Mouse (Mus musculus): ENCODE measurements around the gene Dnlz. TPM values are rescaled to one million over a fixed set of nuclear protein-coding genes. Genes with fewer than 3 reads are reported as not detected.

Gene Dnlz
- polyA plus RNA-seq, 1 experiment = 12.5 TPM

- 0 out of 2 replicates have a peak overlapping the region, but pooled peaks have one; percentile 77 for H3K4me3 ChIP-seq (ENCODE audit: insufficient read depth, low read length)
- TF ChIP-seq CTCF (IDR thresholded peaks at IDR 0.05; ENCODE audit: low read depth, low read length) = no peak
- no peak for TF ChIP-seq POLR2A (IDR thresholded peaks at IDR 0.05; ENCODE audit: borderline replicate concordance, low read depth, low read length)
Measured at GRCm38 (mm10) chr2:26358667-26359320, 6.9 kb upstream of the Dnlz start.

GRCm38 (mm10) chr2:26357484-26357883, 5.6 kb upstream of the Dnlz start:
- no peak for TF ChIP-seq CTCF (IDR thresholded peaks at IDR 0.05; ENCODE audit: low read depth, low read length)
- no peak for TF ChIP-seq POLR2A (IDR thresholded peaks at IDR 0.05; ENCODE audit: borderline replicate concordance, low read depth, low read length)
- H3K4me3 ChIP-seq (ENCODE audit: insufficient read depth, low read length) = no peak overlapping the region

More at GRCm38 (mm10) chr2:26358667-26359320, 6.9 kb upstream of the Dnlz start:
- Histone ChIP-seq H3K27ac (ENCODE audit: insufficient read depth, low read depth, low read length) (no peak overlapping the region), H3K4me1 (ENCODE audit: control insufficient read depth, insufficient read depth, low read length) (peaks cover 26% of the 10 kb centered on the region)

GRCm38 (mm10) chr2:26356678-26357077, 4.8 kb upstream of the Dnlz start:
- H3K4me1 ChIP-seq (ENCODE audit: control insufficient read depth, insufficient read depth, low read length) = peaks cover 31% of the 10 kb centered on the region
- H3K4me3 ChIP-seq (ENCODE audit: insufficient read depth, low read length) = no peak overlapping the region
- no peak overlapping the region for H3K27ac ChIP-seq (ENCODE audit: insufficient read depth, low read depth, low read length)
- TF ChIP-seq POLR2A (IDR thresholded peaks at IDR 0.05; ENCODE audit: borderline replicate concordance, low read depth, low read length) (no peak), CTCF (IDR thresholded peaks at IDR 0.05; ENCODE audit: low read depth, low read length) (no peak)

More at GRCm38 (mm10) chr2:26357484-26357883, 5.6 kb upstream of the Dnlz start:
- Histone ChIP-seq H3K27ac (ENCODE audit: insufficient read depth, low read depth, low read length) (no peak overlapping the region), H3K4me1 (ENCODE audit: control insufficient read depth, insufficient read depth, low read length) (peaks cover 31% of the 10 kb centered on the region)

DNA sequence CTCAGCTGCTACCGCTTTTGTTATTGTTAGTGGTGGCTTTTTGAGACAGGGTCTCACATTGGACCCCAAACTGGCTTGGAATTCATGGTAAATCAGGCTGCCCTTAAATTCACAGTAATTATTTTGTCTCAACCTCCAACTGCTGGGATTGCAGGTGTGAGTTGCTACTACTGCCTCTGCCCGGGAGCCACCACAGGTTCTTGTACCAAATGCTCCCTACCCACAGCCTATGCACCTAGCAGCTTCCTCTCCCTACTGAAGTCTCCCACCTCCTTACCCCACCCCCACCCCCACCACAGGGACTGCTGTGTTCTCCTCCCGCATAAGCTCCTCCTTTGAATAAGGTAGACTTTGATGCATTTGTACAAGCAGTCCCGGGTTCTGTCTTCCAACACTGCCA, 4.3 kb upstream of the Dnlz start:
- Histone ChIP-seq H3K27ac (ENCODE audit: insufficient read depth, low read depth, low read length) (no peak overlapping the region), H3K4me1 (ENCODE audit: control insufficient read depth, insufficient read depth, low read length) (peaks cover 27% of the 10 kb centered on the region), H3K4me3 (ENCODE audit: insufficient read depth, low read length) (no peak overlapping the region)
- TF ChIP-seq CTCF (IDR thresholded peaks at IDR 0.05; ENCODE audit: low read depth, low read length) (no peak), POLR2A (IDR thresholded peaks at IDR 0.05; ENCODE audit: borderline replicate concordance, low read depth, low read length) (no peak)

GRCm38 (mm10) chr2:26354401-26354800, 2.5 kb upstream of the Dnlz start:
- TF ChIP-seq POLR2A (IDR thresholded peaks at IDR 0.05; ENCODE audit: borderline replicate concordance, low read depth, low read length) (no peak), CTCF (IDR thresholded peaks at IDR 0.05; ENCODE audit: low read depth, low read length) (no peak)
- H3K27ac ChIP-seq (ENCODE audit: insufficient read depth, low read depth, low read length) = no peak overlapping the region
- no peak overlapping the region for H3K4me3 ChIP-seq (ENCODE audit: insufficient read depth, low read length)
- peaks cover 24% of the 10 kb centered on the region for H3K4me1 ChIP-seq (ENCODE audit: control insufficient read depth, insufficient read depth, low read length)

GRCm38 (mm10) chr2:26353066-26353980, 1.4 kb upstream of the Dnlz start:
- Histone ChIP-seq H3K4me1 (ENCODE audit: control insufficient read depth, insufficient read depth, low read length) (peaks cover 26% of the 10 kb centered on the region), H3K27ac (ENCODE audit: insufficient read depth, low read depth, low read length) (no peak overlapping the region), H3K4me3 (ENCODE audit: insufficient read depth, low read length) (no peak overlapping the region)
- TF ChIP-seq POLR2A (IDR thresholded peaks at IDR 0.05; ENCODE audit: borderline replicate concordance, low read depth, low read length) = no peak
- no peak for TF ChIP-seq CTCF (IDR thresholded peaks at IDR 0.05; ENCODE audit: low read depth, low read length)

DNA sequence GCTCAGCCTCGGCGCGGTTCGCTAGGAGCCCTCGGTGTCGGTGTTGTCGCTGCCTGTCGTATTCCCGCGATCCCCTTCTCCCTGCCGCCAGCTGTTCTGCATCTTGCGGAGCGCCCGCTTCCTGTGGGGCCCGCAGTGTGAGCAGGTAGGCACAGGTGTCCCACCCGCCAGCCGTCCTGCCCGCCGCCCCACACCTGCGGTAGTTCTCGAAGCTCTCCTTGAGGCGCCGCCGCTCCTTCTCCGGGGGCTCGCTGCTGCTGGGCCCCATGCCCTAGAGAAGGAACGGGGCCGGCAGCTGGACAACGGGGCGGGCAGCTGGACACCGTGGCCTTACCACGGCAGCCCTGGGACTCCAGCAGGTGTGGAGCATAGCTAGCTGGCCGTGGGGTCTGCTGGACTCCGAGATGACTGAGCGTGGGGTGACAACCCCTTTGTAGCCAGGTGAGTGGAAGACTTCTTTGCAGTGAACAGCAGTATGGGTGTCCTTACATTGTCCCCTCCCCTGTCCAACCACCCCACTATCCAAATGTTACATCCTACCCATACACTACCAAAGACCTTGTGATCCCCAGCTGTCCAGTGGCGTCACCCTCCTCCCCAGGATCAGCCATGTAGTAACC, 491 bp upstream of the Dnlz start:
- TF ChIP-seq CTCF (IDR thresholded peaks at IDR 0.05; ENCODE audit: low read depth, low read length) = no peak
- no peak for TF ChIP-seq POLR2A (IDR thresholded peaks at IDR 0.05; ENCODE audit: borderline replicate concordance, low read depth, low read length)
- H3K4me1 ChIP-seq (ENCODE audit: control insufficient read depth, insufficient read depth, low read length) = peaks cover 28% of the 10 kb centered on the region
- H3K4me3 ChIP-seq (ENCODE audit: insufficient read depth, low read length) = peak overlapping the region; percentile 85
- no peak overlapping the region for H3K27ac ChIP-seq (ENCODE audit: insufficient read depth, low read depth, low read length)

- TF ChIP-seq CTCF (IDR thresholded peaks at IDR 0.05; ENCODE audit: low read depth, low read length) = no peak
- TF ChIP-seq POLR2A (IDR thresholded peaks at IDR 0.05; ENCODE audit: borderline replicate concordance, low read depth, low read length) = no peak
- H3K27ac ChIP-seq (ENCODE audit: insufficient read depth, low read depth, low read length) = no peak overlapping the region
- no peak overlapping the region for H3K4me3 ChIP-seq (ENCODE audit: insufficient read depth, low read length)
- peaks cover 19% of the 10 kb centered on the region for H3K4me1 ChIP-seq (ENCODE audit: control insufficient read depth, insufficient read depth, low read length)
Measured at GRCm38 (mm10) chr2:26348241-26348640, 3.7 kb downstream of the Dnlz start.

- no peak for TF ChIP-seq POLR2A (IDR thresholded peaks at IDR 0.05; ENCODE audit: borderline replicate concordance, low read depth, low read length)
- TF ChIP-seq CTCF (IDR thresholded peaks at IDR 0.05; ENCODE audit: low read depth, low read length) = no peak
- H3K4me1 ChIP-seq (ENCODE audit: control insufficient read depth, insufficient read depth, low read length) = no peaks in the 10 kb centered on the region
- H3K27ac ChIP-seq (ENCODE audit: insufficient read depth, low read depth, low read length) = no peak overlapping the region
- no peak overlapping the region for H3K4me3 ChIP-seq (ENCODE audit: insufficient read depth, low read length)
Measured at GRCm38 (mm10) chr2:26342609-26343490, 9.1 kb downstream of the Dnlz start.

All from bone marrow macrophage, adult 2 months (primary cell).